Mouse (Mus musculus) spleen, postnatal 4 days (tissue): Measurements from ENCODE around the gene Hip1r.
A peak's percentile ranks its signal among the peaks of the same experiment; 100 is the strongest.

Source experiments
- DNase-seq, 2 experiments: peaks; one replicate each; pipeline ENCODE4 v3.0.0; 2022; ENCODE audit warnings: low spot score in 2 of 2

Hip1r gene

DNA sequence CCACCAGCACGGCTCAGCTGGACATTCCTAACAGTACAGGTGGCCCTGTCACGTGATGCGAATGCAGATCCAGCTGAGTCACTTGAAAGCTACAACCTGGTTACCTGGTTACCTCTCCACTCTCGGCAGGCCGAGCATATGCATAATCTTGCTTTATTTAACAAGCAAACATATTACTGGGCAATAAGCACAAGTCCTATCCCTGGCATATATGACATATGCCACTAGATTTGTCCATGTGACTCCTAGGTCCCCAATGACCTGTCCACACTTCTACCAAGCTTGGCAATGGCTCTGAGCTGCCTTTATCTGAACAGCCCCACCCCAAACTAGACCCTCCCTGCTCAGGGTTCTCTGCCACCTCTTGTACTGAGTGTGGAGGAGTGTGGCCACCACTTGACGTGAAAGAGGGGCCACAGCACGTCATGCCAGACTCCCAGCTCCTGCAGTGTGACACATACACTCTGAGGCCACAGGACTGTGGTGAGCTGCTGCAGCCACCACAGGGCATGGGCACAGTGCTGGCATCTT is 42.9 kb downstream of the Hip1r start:
- no peak for DNase-seq

DNA sequence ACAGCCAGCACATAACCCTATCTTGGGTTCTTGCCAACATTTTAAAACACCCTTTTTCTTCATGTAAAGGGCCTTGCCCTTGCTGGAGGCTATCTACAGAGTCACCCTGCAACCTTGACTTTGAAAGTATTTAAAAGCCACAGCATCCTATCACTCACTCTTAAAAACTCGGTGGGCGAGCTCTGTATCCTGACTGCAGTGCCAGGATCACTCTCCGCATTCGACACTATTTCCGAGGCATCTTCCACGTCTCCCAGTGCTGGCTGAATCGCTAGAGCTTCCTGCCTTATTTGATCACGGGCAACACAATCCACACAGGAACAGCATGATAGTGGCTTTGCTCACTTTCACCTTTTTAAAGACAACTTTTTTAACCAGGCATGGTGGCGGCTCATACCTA is 44.5 kb downstream of the Hip1r start:
- no peak for DNase-seq

DNA sequence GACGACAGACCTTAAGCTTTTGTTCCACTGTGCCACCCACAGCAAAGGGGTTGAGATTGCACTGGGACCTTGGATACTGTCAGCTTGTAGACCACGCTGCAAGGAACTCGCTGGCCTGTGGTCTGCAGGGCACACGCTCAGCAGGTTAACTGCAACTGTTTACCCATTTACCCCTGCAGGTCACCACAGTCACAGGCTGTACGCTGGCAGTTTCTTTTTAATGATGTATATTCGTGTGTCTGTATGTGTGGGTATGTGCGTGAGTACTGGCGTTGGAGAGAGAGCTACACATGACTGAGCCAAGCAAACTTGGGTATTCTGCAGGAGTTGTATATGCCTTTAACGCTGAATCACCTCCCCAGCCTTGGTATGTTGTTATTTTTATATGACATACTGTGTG is 45.2 kb downstream of the Hip1r start:
- DNase-seq: no peak

DNA sequence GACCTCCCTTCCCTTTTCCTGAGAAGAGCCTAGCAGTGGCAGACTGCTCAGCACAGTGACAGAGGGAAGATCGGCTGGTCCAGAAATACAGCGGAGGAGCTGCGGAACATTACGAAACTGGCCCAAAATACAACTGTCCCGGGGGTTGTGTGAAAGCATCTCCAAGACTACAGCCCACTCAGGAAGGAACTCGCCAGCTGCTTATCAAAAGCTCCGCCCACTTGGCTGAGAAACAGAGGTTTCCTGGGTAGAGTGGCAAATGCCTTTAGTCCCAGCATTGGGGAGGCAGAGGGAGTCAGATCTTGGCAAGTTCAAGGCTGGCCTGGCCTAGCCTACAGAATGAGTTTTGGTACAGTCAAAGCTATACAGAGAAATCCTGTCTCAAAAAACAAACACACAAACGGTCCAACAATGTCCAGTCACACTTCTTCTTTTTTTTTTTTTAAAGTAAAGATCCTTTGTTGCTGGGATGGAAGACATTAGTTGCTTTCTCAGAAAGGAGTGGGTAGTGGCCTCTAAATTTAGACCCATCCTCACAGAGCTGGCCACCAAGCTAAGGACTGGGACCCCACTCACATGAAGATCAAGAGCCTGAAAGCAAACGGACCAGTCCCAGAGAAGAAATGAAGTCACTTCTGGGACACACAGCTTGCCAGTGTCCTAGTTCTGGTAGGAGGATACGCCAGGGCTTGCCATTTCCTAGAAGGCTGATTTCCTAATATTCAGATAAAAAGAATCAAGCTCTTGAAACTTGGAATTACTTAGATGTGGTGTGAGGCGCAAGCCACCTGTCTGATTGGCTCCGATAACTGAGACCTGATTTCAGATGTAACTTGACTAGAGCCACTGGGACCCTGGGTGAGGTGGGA is 46.2 kb downstream of the Hip1r start:
- DNase-seq: peak in 1 of 2 experiments; percentile 65

DNA sequence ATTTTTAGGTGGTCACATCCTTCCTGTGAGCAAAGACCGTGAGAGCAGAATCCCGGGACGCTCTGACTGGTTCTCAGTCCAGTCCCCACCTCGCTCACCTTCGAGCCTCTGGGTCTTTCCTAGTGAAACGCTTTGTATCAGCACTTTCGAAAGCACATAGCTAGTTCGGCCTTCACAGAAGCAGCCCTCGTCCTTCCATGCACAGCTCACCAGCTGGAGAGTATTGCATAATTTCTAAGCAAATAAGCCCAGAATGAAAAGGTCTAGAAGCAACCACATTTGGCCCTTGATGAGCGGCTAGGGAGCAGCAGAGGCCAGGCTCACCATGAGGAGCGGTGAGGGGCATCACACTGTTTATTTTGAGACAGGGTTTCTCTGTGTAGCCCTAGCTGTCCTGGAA is 47.7 kb downstream of the Hip1r start:
- DNase-seq: no peak

DNA sequence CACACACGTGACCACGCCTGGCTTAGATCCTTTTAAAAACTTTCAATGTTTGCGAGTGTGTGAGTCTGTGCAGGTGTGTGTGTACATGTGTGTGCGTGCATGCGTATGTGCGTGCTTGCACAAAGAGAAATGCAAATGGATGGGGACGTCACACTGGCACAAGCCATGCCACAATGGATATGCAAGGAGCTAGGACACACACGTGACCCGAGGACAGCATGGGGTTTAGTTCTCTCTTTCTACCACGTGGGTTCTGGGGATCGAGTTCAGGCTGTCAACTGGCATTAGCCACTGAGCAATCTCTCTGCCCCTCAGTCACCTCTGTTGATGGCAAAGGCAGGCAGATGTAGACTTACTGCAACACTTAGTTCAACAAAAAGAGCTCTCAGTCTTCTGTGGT is 48.3 kb downstream of the Hip1r start:
- DNase-seq: no peak

DNA sequence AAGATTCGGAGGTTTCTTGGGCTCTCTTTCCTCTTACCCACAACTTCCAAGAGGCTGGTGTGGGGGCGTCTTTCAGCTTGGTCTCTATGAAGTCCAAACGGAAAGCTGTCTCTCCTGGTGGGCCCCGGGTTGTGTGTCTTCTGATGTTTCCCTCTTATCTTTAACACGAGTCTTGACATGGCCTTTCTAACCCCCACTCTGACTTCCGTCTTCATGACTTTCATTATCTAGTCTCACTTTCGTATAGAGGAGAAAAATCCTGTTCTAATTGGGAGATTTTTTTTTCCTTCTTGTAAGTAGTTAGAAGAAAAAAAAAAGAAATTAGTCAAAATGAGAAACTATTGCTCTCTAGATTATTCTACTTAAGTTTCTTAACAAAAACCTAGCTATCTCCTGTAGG is 48.9 kb downstream of the Hip1r start:
- no peak for DNase-seq

DNA sequence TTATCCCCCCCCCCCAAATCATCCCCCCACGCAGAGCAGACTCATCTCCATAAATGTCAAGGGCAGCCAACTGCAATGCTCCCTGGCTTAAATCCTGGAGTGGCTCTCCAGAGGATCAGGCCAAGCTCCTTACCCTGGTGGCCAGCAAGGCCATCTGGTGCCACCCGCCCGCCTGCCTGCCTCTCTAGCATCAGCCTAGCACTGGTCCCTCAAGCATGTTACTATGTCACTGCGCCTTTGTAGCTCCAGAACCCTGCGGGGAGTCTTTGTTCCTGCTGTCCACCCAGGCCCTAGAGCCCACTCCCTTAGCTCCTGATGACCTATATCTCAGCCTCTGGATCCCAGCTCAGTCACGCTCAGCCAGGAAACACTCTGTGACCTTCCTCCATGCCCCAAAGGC is 51.2 kb downstream of the Hip1r start:
- no peak for DNase-seq

DNA sequence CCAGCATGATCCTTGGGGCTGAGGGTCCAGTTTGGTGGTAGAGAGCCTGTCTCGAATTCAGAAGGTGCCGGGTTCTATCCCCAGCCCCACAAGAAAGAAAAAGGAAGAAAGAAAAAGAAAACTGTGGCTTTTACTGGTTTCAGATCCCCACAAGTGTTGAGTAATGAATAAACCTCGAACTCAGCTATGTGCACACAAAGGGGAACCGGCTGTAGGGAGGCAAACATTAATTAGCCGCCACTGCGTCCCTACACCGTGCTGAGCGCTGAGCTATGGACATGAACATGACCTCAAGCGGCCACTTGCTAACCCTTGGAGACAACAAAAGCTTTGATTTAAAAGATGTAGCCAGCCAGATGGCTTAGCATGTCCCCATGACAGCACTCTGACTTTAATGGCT is 51.7 kb downstream of the Hip1r start:
- DNase-seq: no peak

DNA sequence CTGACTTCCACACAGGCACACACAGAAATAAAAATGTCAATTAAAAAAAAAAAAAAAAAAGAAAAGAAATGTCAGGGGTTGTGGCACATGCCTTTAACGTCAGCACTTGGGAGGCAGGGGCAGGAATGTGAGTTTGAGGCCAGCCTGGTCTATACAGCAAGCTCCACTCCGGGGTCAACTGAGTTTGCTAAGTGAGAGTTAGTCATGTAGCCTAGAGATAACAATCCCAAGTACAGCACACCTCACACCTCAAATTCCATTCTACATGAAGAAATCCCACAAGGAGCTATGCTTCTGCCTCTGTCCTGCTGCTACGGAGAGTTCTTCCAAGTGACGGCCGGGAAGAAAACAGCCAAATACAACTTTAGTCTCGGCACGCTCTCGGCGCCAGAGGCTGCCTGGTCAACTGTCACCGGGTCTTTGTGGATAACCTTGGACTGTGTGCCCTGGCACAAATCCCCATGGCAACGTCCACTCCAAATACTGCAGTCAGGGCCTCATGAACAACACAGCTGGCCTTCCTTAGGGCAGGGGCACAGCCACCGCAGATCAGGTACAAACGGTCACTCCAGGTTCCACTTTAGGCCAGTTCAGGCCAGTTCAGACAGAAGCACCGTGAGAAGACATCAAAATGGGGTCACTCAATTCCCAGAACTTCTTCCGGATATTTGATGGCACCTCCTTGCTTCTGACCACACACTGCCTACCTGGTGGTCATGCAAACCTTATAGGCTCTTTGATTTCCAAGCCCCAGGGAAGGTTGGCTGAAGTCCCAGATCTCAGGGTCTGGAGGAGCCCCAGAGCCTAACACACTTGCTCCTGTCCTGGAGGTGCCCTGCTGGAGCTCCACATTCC is 52.4 kb downstream of the Hip1r start:
- DNase-seq: no peak

DNA sequence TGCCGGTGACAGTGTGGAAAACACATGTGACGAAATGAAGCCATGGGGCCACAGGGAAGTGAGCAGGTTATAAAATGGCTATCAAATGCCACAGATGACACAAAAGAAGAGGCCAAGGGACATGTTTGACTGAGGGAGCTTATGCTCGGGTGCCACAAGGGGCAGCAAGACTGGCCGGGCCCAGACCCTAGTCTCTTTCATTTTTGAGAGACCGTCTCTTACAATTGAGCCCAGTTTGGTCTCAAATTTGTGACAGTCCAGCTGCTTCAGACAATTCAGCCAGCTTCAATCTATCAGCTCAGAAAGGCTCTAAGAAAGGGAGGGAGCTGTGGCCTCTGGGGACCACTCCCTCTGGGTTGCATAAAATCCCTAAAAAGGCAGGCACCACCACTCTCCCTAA is 53.1 kb downstream of the Hip1r start:
- no peak for DNase-seq

DNA sequence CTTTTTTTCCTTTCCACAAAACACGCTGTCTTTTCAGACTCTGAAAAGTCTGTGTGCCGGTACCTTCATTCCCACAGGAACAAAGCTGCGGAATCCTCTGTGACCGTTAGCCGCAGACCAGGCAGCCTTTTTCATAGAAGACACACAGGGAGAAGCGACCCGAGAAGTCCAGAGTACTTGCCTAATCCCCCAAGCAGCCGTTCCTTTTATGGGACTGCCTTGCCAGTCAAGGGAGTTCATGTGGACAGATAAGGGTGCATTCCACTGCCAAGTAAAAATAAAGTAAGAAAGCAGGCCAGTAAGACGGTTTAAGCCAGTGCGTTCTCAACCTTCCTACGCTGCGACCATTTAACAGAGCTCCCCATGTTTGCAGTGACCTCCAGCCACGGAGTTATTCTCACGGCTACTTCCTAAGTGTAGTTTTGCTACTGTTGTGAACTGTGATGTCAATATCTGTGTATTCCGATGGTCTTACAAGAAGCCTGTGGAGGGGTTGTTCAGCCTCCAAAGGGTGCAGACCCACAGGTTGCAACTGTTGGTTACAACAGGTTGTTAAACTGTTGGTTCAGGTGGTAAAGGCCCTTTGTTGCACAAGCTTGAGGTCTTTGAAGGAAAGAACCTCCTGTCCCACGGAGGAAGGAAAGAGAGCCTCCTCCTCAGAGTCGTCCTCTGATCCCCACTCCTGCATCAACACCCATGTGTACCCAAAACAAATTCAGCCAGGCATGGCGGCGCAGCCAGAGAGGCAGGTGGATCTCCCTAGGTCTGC is 54.5 kb downstream of the Hip1r start:
- no peak for DNase-seq

DNA sequence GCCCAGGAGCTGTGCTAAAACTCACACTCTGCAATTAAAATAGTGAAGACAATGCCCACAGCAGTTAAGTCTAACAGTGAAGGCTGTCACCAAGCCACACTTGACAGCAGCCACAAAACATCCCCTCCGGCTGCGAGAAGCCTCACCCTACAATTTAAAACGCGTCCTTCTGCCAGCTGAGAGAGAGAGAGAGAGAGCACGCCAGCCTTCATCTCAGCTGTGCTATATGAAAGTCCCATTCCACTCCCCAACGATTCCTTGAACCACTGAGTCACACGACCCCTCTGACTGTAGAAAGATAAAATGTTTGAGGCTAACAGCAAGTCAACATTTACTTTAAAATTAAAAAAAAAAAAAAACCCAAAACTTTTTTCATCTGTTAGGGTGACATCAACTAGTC is 55.3 kb downstream of the Hip1r start:
- no peak for DNase-seq

DNA sequence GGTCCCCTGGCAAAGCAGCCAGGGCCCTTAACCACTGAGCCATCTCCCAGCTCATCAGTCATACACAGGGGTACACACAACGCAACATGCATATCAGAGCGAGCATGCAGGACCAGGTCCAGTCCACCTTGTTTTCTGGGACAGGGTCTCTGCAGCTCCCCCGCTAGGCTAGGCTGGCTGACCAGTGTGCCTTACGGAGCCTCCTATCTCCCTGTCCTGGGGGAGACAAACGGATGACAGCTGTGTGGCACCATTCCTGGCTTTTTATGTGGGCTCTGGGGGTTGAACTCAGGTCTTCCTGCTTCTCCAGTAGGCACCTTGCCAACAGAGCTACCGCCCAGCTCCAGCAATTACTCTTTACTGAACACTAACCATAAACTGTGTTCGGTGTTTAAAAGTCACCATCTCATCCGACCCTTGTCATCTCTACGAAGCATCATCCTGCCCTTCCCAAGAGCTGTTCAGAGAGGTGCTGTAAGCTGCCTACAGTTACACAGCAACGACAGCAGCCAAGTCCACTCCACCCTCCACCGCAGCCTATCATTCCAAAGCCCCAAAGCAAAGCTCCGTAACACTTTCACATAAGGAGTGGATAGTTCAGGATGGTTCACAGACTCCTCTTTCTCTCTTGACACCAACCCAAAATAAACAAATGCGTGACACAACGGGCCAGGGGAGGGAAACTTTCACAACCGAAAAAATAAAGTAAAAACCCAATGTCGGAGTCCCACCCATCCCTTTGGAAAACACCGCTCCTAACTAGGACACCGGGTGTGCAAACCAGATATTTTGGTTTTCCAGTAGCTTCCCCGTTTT is 56.0 kb downstream of the Hip1r start:
- no peak for DNase-seq

DNA sequence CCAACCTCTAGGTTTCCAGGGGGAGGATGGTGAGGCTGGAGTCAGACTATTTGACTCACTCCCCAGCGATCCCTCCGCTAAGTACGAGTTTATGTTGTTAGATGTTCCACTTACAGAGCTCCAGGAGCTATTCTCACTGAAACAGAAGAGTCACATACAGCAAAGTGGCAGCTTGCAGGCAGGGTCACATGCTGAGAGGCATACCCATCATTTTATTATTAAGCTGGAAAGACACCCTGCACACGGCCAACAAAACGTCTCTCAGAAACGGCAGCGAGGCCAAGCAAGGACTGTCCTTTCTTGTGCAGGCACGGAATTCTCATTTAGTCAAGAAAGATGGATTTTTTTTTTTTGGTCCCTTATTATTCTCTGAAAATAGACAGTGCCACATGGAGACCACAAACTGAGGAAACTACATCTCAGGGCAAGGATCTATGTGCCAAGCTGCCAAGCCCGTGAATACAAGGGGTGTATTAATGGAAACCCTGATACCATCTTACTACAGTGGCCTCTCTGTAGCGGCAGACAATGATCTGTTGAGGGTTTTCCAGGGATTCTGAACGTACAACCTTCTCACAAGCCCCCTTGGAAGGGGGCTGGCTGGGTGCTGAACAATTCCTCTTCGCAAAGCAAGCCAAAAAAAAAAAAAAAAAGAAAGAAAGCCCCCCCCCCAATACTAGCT is 57.1 kb downstream of the Hip1r start:
- DNase-seq: no peak

DNA sequence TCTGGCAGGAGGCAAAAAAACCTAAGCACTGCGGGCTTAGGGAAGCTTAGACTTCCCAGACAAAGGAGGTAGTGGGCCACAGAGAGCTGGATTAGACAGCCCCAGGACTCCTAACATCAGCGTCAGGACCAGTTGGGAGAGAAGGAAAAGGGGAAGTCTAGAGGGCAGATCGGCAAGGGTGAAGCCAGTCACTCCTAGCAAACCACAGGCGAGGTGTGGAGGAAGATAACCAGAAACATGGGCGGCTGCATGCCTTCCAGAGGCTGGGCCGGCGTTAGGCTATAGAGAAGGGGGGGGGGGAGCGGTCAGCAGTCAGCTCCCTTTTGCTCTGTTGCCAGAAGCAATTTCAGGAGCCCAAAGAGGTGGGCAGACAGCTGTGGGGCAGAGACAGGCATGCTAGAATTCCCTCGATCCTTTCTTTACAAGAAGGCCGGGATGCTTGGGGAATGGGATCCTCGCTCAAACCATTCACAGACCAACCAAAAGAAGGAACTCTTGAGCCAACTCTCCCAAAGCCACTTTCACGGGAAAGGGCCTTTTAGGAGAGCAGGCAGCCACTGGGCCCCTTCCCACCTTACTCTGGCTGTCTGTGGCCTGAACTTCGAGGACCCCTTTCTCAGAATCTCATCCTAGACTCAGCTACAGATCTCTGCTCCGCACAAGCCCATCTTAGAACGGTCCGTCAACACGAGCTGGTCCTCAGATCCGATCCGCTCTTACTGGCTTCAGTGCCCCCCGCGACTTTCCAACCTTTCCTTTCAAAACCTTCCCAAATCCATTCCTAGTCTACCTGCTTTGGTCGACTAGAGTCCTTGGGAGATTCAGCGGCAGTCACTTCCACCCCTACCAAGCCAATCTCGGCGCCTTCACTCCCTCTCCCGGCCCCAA is 57.9 kb downstream of the Hip1r start:
- DNase-seq: peak in 1 of 2 experiments; percentile 43

DNA sequence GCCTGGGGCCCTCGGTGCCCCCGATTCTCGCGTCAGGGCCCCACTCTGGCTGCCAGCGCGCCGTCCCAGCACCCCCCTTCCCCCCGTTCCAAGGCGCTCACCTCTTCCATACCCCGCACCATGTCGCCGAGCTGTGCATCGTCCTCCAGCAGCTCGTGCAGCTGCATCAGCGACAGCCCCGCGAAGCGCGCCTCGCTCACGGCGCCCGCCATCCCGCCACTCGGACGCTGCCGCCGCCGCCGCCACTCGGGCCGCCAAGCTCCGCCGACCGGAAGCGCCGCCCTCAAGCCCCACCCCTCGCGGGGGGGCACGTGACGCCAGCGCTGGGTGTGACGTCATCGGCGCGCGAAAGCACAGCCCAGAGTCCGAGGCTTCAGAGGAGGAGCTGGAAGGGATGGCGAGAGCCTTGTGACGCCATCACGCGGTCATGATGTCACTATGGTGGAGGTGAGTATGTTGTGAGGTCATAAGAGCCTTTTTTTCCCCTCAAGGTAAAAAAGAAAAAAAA is 58.6 kb downstream of the Hip1r start, which contains the start of gene Vps37b:
Vps37b (minus strand) TSS at position 270 of the 508 bp plus-strand sequence.
- peak; percentile 90 to 96 for DNase-seq

DNA sequence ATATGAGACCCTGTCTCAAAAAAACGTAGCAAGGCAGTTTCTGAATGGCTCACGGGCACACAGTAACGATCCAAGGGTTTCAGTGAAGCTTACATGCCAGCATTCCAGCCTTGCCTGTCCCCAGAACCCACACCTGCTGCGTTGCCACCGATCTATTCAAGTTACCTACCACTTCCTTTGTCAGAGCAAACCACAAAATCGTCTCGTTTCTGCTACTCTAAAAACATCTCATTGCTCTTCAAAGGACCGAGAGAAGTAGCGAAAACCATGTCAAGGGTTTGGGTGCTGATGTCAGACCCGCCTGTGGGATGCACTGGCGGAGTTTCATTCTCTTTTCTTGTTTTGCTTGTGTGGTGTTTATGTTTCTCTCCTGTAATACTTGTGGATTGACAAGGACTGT is 61.0 kb downstream of the Hip1r start:
- DNase-seq: no peak

DNA sequence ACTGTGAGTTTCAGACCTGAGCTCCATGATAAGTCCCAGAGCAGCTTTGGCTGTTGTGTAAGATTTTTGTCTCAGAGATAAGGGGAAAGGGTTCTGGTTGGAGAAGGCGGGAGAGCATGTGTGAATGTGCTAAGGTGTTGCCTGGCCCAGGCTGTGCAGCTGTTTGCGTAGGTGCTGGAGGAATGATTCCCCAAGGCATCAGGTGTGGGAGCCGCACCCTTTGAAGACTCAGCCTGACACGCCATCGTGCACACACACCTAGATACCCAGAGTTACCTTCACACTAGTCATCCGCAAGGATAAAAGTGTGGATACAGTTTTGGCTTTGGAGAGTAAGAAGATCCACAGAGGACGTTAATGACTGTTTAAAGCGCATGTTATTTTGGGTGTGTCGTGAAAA is 62.0 kb downstream of the Hip1r start:
- DNase-seq: peak in 1 of 2 experiments; percentile 57
